Mouse (Mus musculus): ENCODE data around the gene Smim11. TPM values are rescaled to one million over a fixed set of nuclear protein-coding genes. Genes with fewer than 3 reads are reported as not detected.

Smim11 gene
- polyA plus RNA-seq, 1 experiment from 2014 or later, result 83.0 TPM

DNA sequence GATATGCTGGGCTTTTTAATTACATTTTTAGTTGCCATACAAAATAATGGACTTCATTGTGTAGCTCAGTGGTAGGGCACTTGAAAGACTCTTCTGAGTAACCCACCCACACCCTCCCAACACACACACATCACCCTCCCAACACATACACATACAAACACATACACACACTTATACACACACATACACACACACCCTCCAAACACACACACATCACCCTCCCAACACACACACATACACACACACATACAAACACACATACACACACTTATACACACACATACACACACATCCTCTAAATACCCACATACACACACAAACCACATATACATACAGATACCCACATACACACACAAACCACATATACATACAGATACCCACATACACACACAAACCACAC lies 11.0 kb upstream of the Smim11 start:
- Histone ChIP-seq H3K4me1 (replicated peaks; ENCODE audit: control insufficient read depth, insufficient read depth, low read length) (no peaks in the 10 kb centered on the region), H3K9ac (replicated peaks; ENCODE audit: low read depth, low read length) (no peak overlapping the region), H3K4me2 (ENCODE audit: low read length) (no peak overlapping the region), H3K27me3 (replicated peaks; ENCODE audit: control insufficient read depth, insufficient read depth, low read length) (peaks cover 2% of the 10 kb centered on the region; the same call in 1 of the 2 replicates), H3K36me3 (ENCODE audit: control insufficient read depth, insufficient read depth) (no peaks in the 10 kb centered on the region), H3K4me3 (replicated peaks; ENCODE audit: low read length) (no peak overlapping the region), H3K9me3 (ENCODE audit: control insufficient read depth, low read length) (no peaks in the 10 kb centered on the region), H3K27ac (ENCODE audit: low read length) (no peak overlapping the region)
- ATAC-seq, result no peak

DNA sequence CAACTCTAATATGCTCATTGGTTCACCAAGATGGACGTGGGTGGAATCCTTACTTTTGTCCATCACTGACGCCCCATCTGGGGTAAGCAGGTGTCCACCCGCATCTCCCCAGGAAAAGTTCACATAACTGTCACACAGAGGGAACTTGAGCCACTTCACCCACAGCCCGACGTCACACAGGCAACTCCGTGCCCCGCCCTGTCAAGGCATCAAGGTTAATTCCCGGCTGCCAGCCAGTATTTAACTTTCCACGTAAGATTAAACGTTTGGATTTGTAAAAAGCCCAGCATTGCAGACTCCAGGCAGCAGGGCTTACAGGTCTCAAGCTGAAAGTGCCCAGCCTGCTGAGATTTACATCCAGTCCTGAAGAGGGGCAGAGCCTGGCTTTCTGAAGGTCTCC lies 9.0 kb upstream of the Smim11 start, which contains the start of gene Kcne2:
Gene Kcne2 (plus strand): TSS at position 289 of the 400 bp plus-strand sequence.
- no peak for ATAC-seq
- H3K27me3 ChIP-seq (replicated peaks; ENCODE audit: control insufficient read depth, insufficient read depth, low read length), result peaks cover under 1% of the 10 kb centered on the region; the same call in 1 of the 2 replicates
- H3K4me3 ChIP-seq (replicated peaks; ENCODE audit: low read length), result no peak within 1 kb of the TSS
- no peaks in the 10 kb centered on the region for H3K4me1 ChIP-seq (replicated peaks; ENCODE audit: control insufficient read depth, insufficient read depth, low read length)
- WGBS, result 80% methylated on average over 10 of the region's 10 CpGs
- H3K36me3 ChIP-seq (ENCODE audit: control insufficient read depth, insufficient read depth), result no peaks in the 10 kb centered on the region
- no peak within 1 kb of the TSS for H3K9ac ChIP-seq (replicated peaks; ENCODE audit: low read depth, low read length)
- H3K27ac ChIP-seq (ENCODE audit: low read length), result no peak within 1 kb of the TSS
- H3K4me2 ChIP-seq (ENCODE audit: low read length), result no peak within 1 kb of the TSS
- no peaks in the 10 kb centered on the region for H3K9me3 ChIP-seq (ENCODE audit: control insufficient read depth, low read length)

GRCm38 (mm10) chr16:92294267-92294970 lies 6.7 kb upstream of the Smim11 start:
- no peaks in the 10 kb centered on the region; the same call in 1 of the 2 replicates for H3K27me3 ChIP-seq (replicated peaks; ENCODE audit: control insufficient read depth, insufficient read depth, low read length)
- H3K9me3 ChIP-seq (ENCODE audit: control insufficient read depth, low read length), result no peaks in the 10 kb centered on the region
- H3K36me3 ChIP-seq (ENCODE audit: control insufficient read depth, insufficient read depth), result no peaks in the 10 kb centered on the region
- H3K4me3 ChIP-seq (replicated peaks; ENCODE audit: low read length), result no peak overlapping the region
- no peak overlapping the region for H3K27ac ChIP-seq (ENCODE audit: low read length)
- H3K9ac ChIP-seq (replicated peaks; ENCODE audit: low read depth, low read length), result no peak overlapping the region
- no peak overlapping the region for H3K4me2 ChIP-seq (ENCODE audit: low read length)
- no peaks in the 10 kb centered on the region for H3K4me1 ChIP-seq (replicated peaks; ENCODE audit: control insufficient read depth, insufficient read depth, low read length)
- ATAC-seq, result no peak
- whole genome bisulfite sequencing, result 37% methylated on average over 12 of the region's 12 CpGs

- H3K4me1 ChIP-seq (replicated peaks; ENCODE audit: control insufficient read depth, insufficient read depth, low read length), result peaks cover 2% of the 10 kb centered on the region
- no peak overlapping the region for H3K9ac ChIP-seq (replicated peaks; ENCODE audit: low read depth, low read length)
- no peak overlapping the region for H3K4me3 ChIP-seq (replicated peaks; ENCODE audit: low read length)
- ATAC-seq, result no peak
- 77% methylated on average over 2 of the region's 2 CpGs for WGBS
- H3K27me3 ChIP-seq (replicated peaks; ENCODE audit: control insufficient read depth, insufficient read depth, low read length), result no peaks in the 10 kb centered on the region; the same call in 1 of the 2 replicates
- no peak overlapping the region for H3K27ac ChIP-seq (ENCODE audit: low read length)
- no peaks in the 10 kb centered on the region for H3K36me3 ChIP-seq (ENCODE audit: control insufficient read depth, insufficient read depth)
- no peaks in the 10 kb centered on the region for H3K9me3 ChIP-seq (ENCODE audit: control insufficient read depth, low read length)
- no peak overlapping the region for H3K4me2 ChIP-seq (ENCODE audit: low read length)
Measured at GRCm38 (mm10) chr16:92295328-92295727, 5.8 kb upstream of the Smim11 start.

GRCm38 (mm10) chr16:92301412-92301806 lies 323 bp downstream of the Smim11 start:
- H3K4me3 ChIP-seq (replicated peaks; ENCODE audit: low read length), result peak overlapping the region; percentile 67
- H3K9me3 ChIP-seq (ENCODE audit: control insufficient read depth, low read length), result no peaks in the 10 kb centered on the region
- peak overlapping the region; percentile 46 for H3K27ac ChIP-seq (ENCODE audit: low read length)
- H3K36me3 ChIP-seq (ENCODE audit: control insufficient read depth, insufficient read depth), result no peaks in the 10 kb centered on the region
- H3K9ac ChIP-seq (replicated peaks; ENCODE audit: low read depth, low read length), result peak overlapping the region; percentile 75
- peaks cover 20% of the 10 kb centered on the region for H3K4me1 ChIP-seq (replicated peaks; ENCODE audit: control insufficient read depth, insufficient read depth, low read length)
- ATAC-seq, result peak; percentile 70
- no peaks in the 10 kb centered on the region; the same call in 1 of the 2 replicates for H3K27me3 ChIP-seq (replicated peaks; ENCODE audit: control insufficient read depth, insufficient read depth, low read length)
- peak overlapping the region; percentile 63 for H3K4me2 ChIP-seq (ENCODE audit: low read length)
- under 1% methylated on average over 12 of the region's 12 CpGs for WGBS

- H3K4me1 ChIP-seq (replicated peaks; ENCODE audit: control insufficient read depth, insufficient read depth, low read length), result peaks cover 20% of the 10 kb centered on the region
- peak overlapping the region; percentile 56 for H3K27ac ChIP-seq (ENCODE audit: low read length)
- peak overlapping the region; percentile 67 for H3K4me3 ChIP-seq (replicated peaks; ENCODE audit: low read length)
- ATAC-seq, result no peak
- H3K9ac ChIP-seq (replicated peaks; ENCODE audit: low read depth, low read length), result peak overlapping the region; percentile 75
- peak overlapping the region; percentile 63 for H3K4me2 ChIP-seq (ENCODE audit: low read length)
- H3K36me3 ChIP-seq (ENCODE audit: control insufficient read depth, insufficient read depth), result peaks cover under 1% of the 10 kb centered on the region; the same call in 1 of the 2 replicates
- 20% methylated on average over 5 of the region's 5 CpGs for WGBS
- no peaks in the 10 kb centered on the region; the same call in 1 of the 2 replicates for H3K27me3 ChIP-seq (replicated peaks; ENCODE audit: control insufficient read depth, insufficient read depth, low read length)
- no peaks in the 10 kb centered on the region for H3K9me3 ChIP-seq (ENCODE audit: control insufficient read depth, low read length)
Measured at GRCm38 (mm10) chr16:92301989-92302388, 903 bp downstream of the Smim11 start.

GRCm38 (mm10) chr16:92302506-92302905 lies 1.4 kb downstream of the Smim11 start:
- Histone ChIP-seq H3K9me3 (ENCODE audit: control insufficient read depth, low read length) (no peaks in the 10 kb centered on the region), H3K4me1 (replicated peaks; ENCODE audit: control insufficient read depth, insufficient read depth, low read length) (peaks cover 20% of the 10 kb centered on the region), H3K9ac (replicated peaks; ENCODE audit: low read depth, low read length) (no peak overlapping the region), H3K4me3 (replicated peaks; ENCODE audit: low read length) (no peak overlapping the region), H3K27ac (ENCODE audit: low read length) (no peak overlapping the region; the same call in 1 of the 2 replicates), H3K4me2 (ENCODE audit: low read length) (peak overlapping the region; percentile 63), H3K27me3 (replicated peaks; ENCODE audit: control insufficient read depth, insufficient read depth, low read length) (no peaks in the 10 kb centered on the region; the same call in 1 of the 2 replicates), H3K36me3 (ENCODE audit: control insufficient read depth, insufficient read depth) (peaks cover 4% of the 10 kb centered on the region; the same call in 1 of the 2 replicates)
- ATAC-seq, result no peak
- WGBS, result 73% methylated on average over 5 of the region's 5 CpGs

GRCm38 (mm10) chr16:92305519-92305918 lies 4.4 kb downstream of the Smim11 start:
- Histone ChIP-seq H3K4me2 (ENCODE audit: low read length) (no peak overlapping the region), H3K27me3 (replicated peaks; ENCODE audit: control insufficient read depth, insufficient read depth, low read length) (no peaks in the 10 kb centered on the region), H3K9ac (replicated peaks; ENCODE audit: low read depth, low read length) (no peak overlapping the region), H3K9me3 (ENCODE audit: control insufficient read depth, low read length) (no peaks in the 10 kb centered on the region), H3K36me3 (ENCODE audit: control insufficient read depth, insufficient read depth) (peaks cover 10% of the 10 kb centered on the region), H3K27ac (ENCODE audit: low read length) (no peak overlapping the region), H3K4me3 (replicated peaks; ENCODE audit: low read length) (no peak overlapping the region), H3K4me1 (replicated peaks; ENCODE audit: control insufficient read depth, insufficient read depth, low read length) (peaks cover 18% of the 10 kb centered on the region)
- WGBS, result 91% methylated on average over 2 of the region's 2 CpGs
- no peak for ATAC-seq

DNA sequence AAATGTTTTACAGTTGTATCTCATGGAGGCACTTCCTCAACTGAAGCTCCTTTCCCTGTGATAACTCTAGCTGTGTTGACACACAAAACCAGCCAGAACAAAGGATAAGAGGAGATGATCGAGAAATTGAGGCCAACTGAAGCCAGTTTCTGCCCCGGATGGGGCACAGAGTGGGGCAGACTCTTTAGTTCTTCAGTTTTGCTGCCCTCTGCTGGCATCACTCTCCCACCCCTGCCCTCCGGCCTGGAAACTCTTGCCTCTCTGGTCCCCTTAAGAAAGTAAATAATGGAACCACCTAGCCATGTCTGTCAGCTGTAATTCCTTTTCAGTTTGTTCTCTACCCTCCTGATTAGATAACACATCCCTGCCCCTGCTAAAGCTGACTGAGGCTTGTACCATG lies 6.9 kb downstream of the Smim11 start:
- Histone ChIP-seq H3K4me2 (ENCODE audit: low read length) (no peak overlapping the region), H3K9ac (replicated peaks; ENCODE audit: low read depth, low read length) (no peak overlapping the region), H3K27ac (ENCODE audit: low read length) (no peak overlapping the region), H3K27me3 (replicated peaks; ENCODE audit: control insufficient read depth, insufficient read depth, low read length) (no peaks in the 10 kb centered on the region), H3K4me1 (replicated peaks; ENCODE audit: control insufficient read depth, insufficient read depth, low read length) (peaks cover 3% of the 10 kb centered on the region; the same call in 1 of the 2 replicates), H3K9me3 (ENCODE audit: control insufficient read depth, low read length) (no peaks in the 10 kb centered on the region), H3K4me3 (replicated peaks; ENCODE audit: low read length) (no peak overlapping the region), H3K36me3 (ENCODE audit: control insufficient read depth, insufficient read depth) (peaks cover 10% of the 10 kb centered on the region)
- 78% methylated on average over 3 of the region's 3 CpGs for WGBS
- no peak for ATAC-seq

All from forebrain, embryonic 16.5 days (tissue).